Comparison of ENCODE assay signal across 17 mouse cellular contexts in genomic region chr2:49711693-49712092, GRCm38 (mm10).
DNase-seq lines count a peak whose midpoint lies in the region; ATAC-seq and TF ChIP-seq lines count a peak whose summit lies in the region.
"Had no signal": no experiment of that assay in that cellular context is flagged by ENCODE, and none has a peak within 500 bp of the region (broad histone marks: within the 10 kb centered on the region; RNA-seq: fewer than 3 reads in every experiment).

No protein-coding gene starts in this region.

- no peaks in the 10 kb centered on the region for H3K79me2 ChIP-seq in myocyte (ENCODE audit: control insufficient read depth, insufficient read depth)

- no peak overlapping the region for H3ac ChIP-seq in myocyte (ENCODE audit: control insufficient read depth, insufficient read length)

- H3K4me1 ChIP-seq in forebrain, embryonic 14.5 days (ENCODE audit: control insufficient read depth, insufficient read depth, low read length), result no peaks in the 10 kb centered on the region
- no peaks in the 10 kb centered on the region; the same call in 1 of the 2 replicates for H3K4me1 ChIP-seq in forebrain, embryonic 11.5 days (replicated peaks; ENCODE audit: control insufficient read depth, insufficient read depth, low read length)
- H3K4me1 ChIP-seq: heart, embryonic 12.5 days had no signal

- no peaks in the 10 kb centered on the region for H3K9me3 ChIP-seq in forebrain, embryonic 14.5 days (replicated peaks; ENCODE audit: control insufficient read depth, low read length)
- H3K9me3 ChIP-seq in forebrain, embryonic 11.5 days (ENCODE audit: control insufficient read depth, low read length), result no peaks in the 10 kb centered on the region
- H3K9me3 ChIP-seq: heart, embryonic 12.5 days had no signal

- TF ChIP-seq CTCF in left cerebral cortex, adult 2 months (IDR thresholded peaks at IDR 0.05), result no peak

- 82% methylated on average over 6 of the region's 6 CpGs for WGBS in forebrain, embryonic 14.5 days
- WGBS in forebrain, embryonic 11.5 days, result 84% methylated on average over 6 of the region's 6 CpGs

- 0 out of 2 replicates have a peak overlapping the region, but pooled peaks have one; percentile 9 for H3K27ac ChIP-seq in forebrain, embryonic 14.5 days (ENCODE audit: low read depth, low read length)
- no peak overlapping the region for H3K27ac ChIP-seq in forebrain, embryonic 11.5 days (ENCODE audit: low read depth, low read length)
- peak overlapping the region; percentile 87 for H3K27ac ChIP-seq in left cerebral cortex, adult 2 months
- H3K27ac ChIP-seq: hindbrain, embryonic 14.5 days; kidney, postnatal 0 days; macrophage had no signal

- H3K9ac ChIP-seq in forebrain, embryonic 14.5 days (ENCODE audit: low read length), result no peak overlapping the region
- H3K9ac ChIP-seq in forebrain, embryonic 11.5 days (ENCODE audit: low read length), result no peak overlapping the region
- H3K9ac ChIP-seq: heart, embryonic 12.5 days; hindbrain, embryonic 14.5 days had no signal

- H3K4me3 ChIP-seq in forebrain, embryonic 14.5 days (ENCODE audit: low read depth, low read length), result no peak overlapping the region
- no peak overlapping the region for H3K4me3 ChIP-seq in forebrain, embryonic 11.5 days (ENCODE audit: low read depth, low read length)
- H3K4me3 ChIP-seq in left cerebral cortex, adult 2 months, result no peak overlapping the region
- no peak overlapping the region for H3K4me3 ChIP-seq in myocyte
- H3K4me3 ChIP-seq: heart, embryonic 12.5 days had no signal

- peaks cover 78% of the 10 kb centered on the region for H3K36me3 ChIP-seq in forebrain, embryonic 14.5 days (ENCODE audit: control insufficient read depth, insufficient read depth, low read length)
- H3K36me3 ChIP-seq in forebrain, embryonic 11.5 days (ENCODE audit: control insufficient read depth, insufficient read depth, low read length), result no peaks in the 10 kb centered on the region
- H3K36me3 ChIP-seq in myocyte (ENCODE audit: control insufficient read depth, insufficient read depth), result no peaks in the 10 kb centered on the region
- H3K36me3 ChIP-seq: heart, embryonic 12.5 days had no signal

- DNase-seq in forebrain, embryonic 14.5 days (ENCODE audit: low spot score), result no peak
- no peak for DNase-seq in forebrain, embryonic 11.5 days (ENCODE audit: low spot score)
- DNase-seq in left cerebral cortex, adult 2 months (ENCODE audit: extremely low spot score in 1 of 2, low spot score in 2 of 2), result no peak
- no peak for DNase-seq in left cerebral cortex, adult 11 months (ENCODE audit: low spot score)
- DNase-seq in right cerebral cortex, adult 18-20 months, result peak; percentile 51
- no peak for DNase-seq in right cerebral cortex, adult 2 months (ENCODE audit: low spot score in 2 of 2)
- DNase-seq in gastrocnemius, postnatal 4 days (ENCODE audit: low spot score in 2 of 2), result no peak
- DNase-seq: adrenal gland, postnatal 25 days; heart, adult 11 months; heart, postnatal 10 days; kidney, adult 2 months had no signal

- H3K4me2 ChIP-seq in forebrain, embryonic 14.5 days (ENCODE audit: low read length), result no peak overlapping the region
- no peak overlapping the region for H3K4me2 ChIP-seq in forebrain, embryonic 11.5 days (ENCODE audit: low read depth, low read length, severe bottlenecking)
- peak overlapping the region; percentile 31 for H3K4me2 ChIP-seq in myocyte (ENCODE audit: low read depth)
- H3K4me2 ChIP-seq: heart, embryonic 12.5 days; hindbrain, embryonic 14.5 days had no signal

- no peak for ATAC-seq in forebrain, embryonic 14.5 days
- no peak for ATAC-seq in forebrain, embryonic 11.5 days (replicated peaks; ENCODE audit: low FRiP score)
- ATAC-seq: inflammation-experienced regulatory T-cells, adult 6 months had no signal

- intact Hi-C loops in left cerebral cortex, adult 2 months (cut with DNase I), result loop anchor here (5.0 kb wide), 3 partner anchors 89 to 259 kb away; partner anchors contain the start of gene Epc2

- no peaks in the 10 kb centered on the region for H3K27me3 ChIP-seq in forebrain, embryonic 14.5 days (replicated peaks; ENCODE audit: control insufficient read depth, insufficient read depth, low read length)
- H3K27me3 ChIP-seq in forebrain, embryonic 11.5 days (ENCODE audit: control insufficient read depth, insufficient read depth, low read length), result no peaks in the 10 kb centered on the region
- H3K27me3 ChIP-seq in myocyte (ENCODE audit: control insufficient read depth, insufficient read depth, insufficient read length), result no peaks in the 10 kb centered on the region
- H3K27me3 ChIP-seq: heart, embryonic 12.5 days had no signal

- no peak for TF ChIP-seq POLR2A in myocyte (IDR thresholded peaks at IDR 0.05; ENCODE audit: insufficient read length, low read depth)

TF ChIP-seq in myocyte, 11 proteins besides CTCF, POLR2A, EP300 and RAD21:
- TF ChIP-seq E2F4 (IDR thresholded peaks at IDR 0.05; ENCODE audit: insufficient read depth), result no peak
- TF ChIP-seq TCF3 (IDR thresholded peaks at IDR 0.05; ENCODE audit: insufficient read length, low read depth), result no peak
- TF ChIP-seq MAX (IDR thresholded peaks at IDR 0.05; ENCODE audit: low read depth), result no peak
- no peak for TF ChIP-seq USF1 (IDR thresholded peaks at IDR 0.05; ENCODE audit: low read depth)
- no peak for TF ChIP-seq CEBPB (IDR thresholded peaks at IDR 0.05; ENCODE audit: insufficient read depth, poor library complexity, severe bottlenecking)
- no peak for TF ChIP-seq MYOD1 (IDR thresholded peaks at IDR 0.05; ENCODE audit: control insufficient read depth in 1 of 3, insufficient read length in 2 of 3, low read depth in 2 of 3)
- TF ChIP-seq TCF12 (IDR thresholded peaks at IDR 0.05; ENCODE audit: insufficient read depth, poor library complexity, severe bottlenecking), result no peak
- TF ChIP-seq REST (IDR thresholded peaks at IDR 0.05; ENCODE audit: insufficient read depth, insufficient read length), result no peak
